Comparison of ENCODE assay signal across 9 mouse cellular contexts in the genomic region with DNA sequence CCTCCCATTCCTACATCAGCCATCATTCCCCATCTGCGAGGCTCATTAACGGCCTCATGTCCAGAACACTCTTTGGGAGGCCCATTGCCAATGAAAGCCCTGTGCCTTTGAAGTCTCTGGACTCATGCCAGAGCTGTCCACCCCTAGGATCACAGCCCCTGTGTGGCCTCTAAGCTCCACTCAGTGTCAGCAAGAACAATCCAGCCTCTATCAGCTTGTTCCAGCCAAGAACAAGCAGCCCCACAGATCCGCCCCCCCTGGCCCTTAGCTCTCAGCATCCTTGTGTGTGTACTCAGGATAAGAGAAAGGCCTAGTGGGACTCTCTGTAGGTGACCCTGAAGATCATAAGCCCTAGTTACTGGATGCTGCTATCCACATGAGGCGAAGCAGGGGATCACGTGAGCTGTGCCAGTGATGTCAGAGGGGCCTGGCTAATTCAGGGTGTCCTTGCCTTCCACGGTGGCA.
DNase-seq lines count a peak whose midpoint lies in the region; ATAC-seq and TF ChIP-seq lines count a peak whose summit lies in the region.
"Had no signal": no experiment of that assay in that cellular context is flagged by ENCODE, and none has a peak within 500 bp of the region (broad histone marks: within the 10 kb centered on the region; RNA-seq: fewer than 3 reads in every experiment).

No protein-coding gene starts in this region.

- no peak overlapping the region for H3K27ac ChIP-seq in kidney, postnatal 0 days
- H3K27ac ChIP-seq in forebrain, postnatal 0 days (ENCODE audit: low read depth, low read length) = no peak overlapping the region
- no peak overlapping the region for H3K27ac ChIP-seq in hindbrain, embryonic 15.5 days (replicated peaks)
- H3K27ac ChIP-seq in neural tube, embryonic 14.5 days (ENCODE audit: low read depth, low read length) = no peak overlapping the region
- H3K27ac ChIP-seq: embryonic facial prominence, embryonic 13.5 days had no signal

- WGBS in kidney, postnatal 0 days = 43% methylated on average over 6 of the region's 6 CpGs
- WGBS in forebrain, postnatal 0 days = 17% methylated on average over 6 of the region's 6 CpGs
- 46% methylated on average over 6 of the region's 6 CpGs for WGBS in hindbrain, embryonic 15.5 days
- 45% methylated on average over 6 of the region's 6 CpGs for WGBS in neural tube, embryonic 14.5 days

- peak; percentile 33 for DNase-seq in kidney, postnatal 0 days (ENCODE audit: low spot score)
- no peak for DNase-seq in kidney, adult 11 months
- peak; percentile 53 for DNase-seq in forebrain, postnatal 0 days
- no peak for DNase-seq in thymus, postnatal 4 days
- no peak for DNase-seq in left cerebral cortex, postnatal 36 days (ENCODE audit: low spot score in 2 of 2)
- DNase-seq in B cell, adult 2 months = no peak

- no peaks in the 10 kb centered on the region for H3K9me3 ChIP-seq in kidney, postnatal 0 days (replicated peaks; ENCODE audit: low read length)
- H3K9me3 ChIP-seq in forebrain, postnatal 0 days (ENCODE audit: low read length) = no peaks in the 10 kb centered on the region
- H3K9me3 ChIP-seq in hindbrain, embryonic 15.5 days = no peaks in the 10 kb centered on the region
- H3K9me3 ChIP-seq in neural tube, embryonic 14.5 days (ENCODE audit: control insufficient read depth, low read length) = no peaks in the 10 kb centered on the region
- H3K9me3 ChIP-seq: embryonic facial prominence, embryonic 13.5 days had no signal

- intact Hi-C loops in left cerebral cortex, postnatal 36 days (cut with DNase I) = no loop called here

- TF ChIP-seq CTCF in kidney, postnatal 0 days (IDR thresholded peaks at IDR 0.05; ENCODE audit: low read depth) = no peak
- no peak for TF ChIP-seq CTCF in forebrain, postnatal 0 days (IDR thresholded peaks at IDR 0.05; ENCODE audit: low read depth)

- no peaks in the 10 kb centered on the region for H3K27me3 ChIP-seq in kidney, postnatal 0 days (ENCODE audit: insufficient read depth, low read length)
- no peaks in the 10 kb centered on the region for H3K27me3 ChIP-seq in forebrain, postnatal 0 days (ENCODE audit: insufficient read depth, low read length)
- no peaks in the 10 kb centered on the region for H3K27me3 ChIP-seq in hindbrain, embryonic 15.5 days
- no peaks in the 10 kb centered on the region for H3K27me3 ChIP-seq in neural tube, embryonic 14.5 days (ENCODE audit: control insufficient read depth, insufficient read depth, low read length)
- H3K27me3 ChIP-seq: embryonic facial prominence, embryonic 13.5 days had no signal

- H3K4me3 ChIP-seq in kidney, postnatal 0 days (replicated peaks; ENCODE audit: low read depth, low read length) = no peak overlapping the region
- no peak overlapping the region for H3K4me3 ChIP-seq in forebrain, postnatal 0 days (ENCODE audit: low read depth, low read length)
- H3K4me3 ChIP-seq in hindbrain, embryonic 15.5 days = no peak overlapping the region
- H3K4me3 ChIP-seq in neural tube, embryonic 14.5 days (ENCODE audit: low read depth, low read length) = no peak overlapping the region
- H3K4me3 ChIP-seq: embryonic facial prominence, embryonic 13.5 days had no signal

- peak overlapping the region; percentile 18; the same call in 1 of the 2 replicates for H3K9ac ChIP-seq in kidney, postnatal 0 days (ENCODE audit: low read depth, low read length)
- no peak overlapping the region for H3K9ac ChIP-seq in forebrain, postnatal 0 days
- H3K9ac ChIP-seq in hindbrain, embryonic 15.5 days = no peak overlapping the region
- no peak overlapping the region for H3K9ac ChIP-seq in neural tube, embryonic 14.5 days (replicated peaks; ENCODE audit: low read depth, low read length)
- H3K9ac ChIP-seq: embryonic facial prominence, embryonic 13.5 days had no signal

- H3K36me3 ChIP-seq in kidney, postnatal 0 days (ENCODE audit: insufficient read depth, low read length) = no peaks in the 10 kb centered on the region
- H3K36me3 ChIP-seq in forebrain, postnatal 0 days (ENCODE audit: insufficient read depth) = no peaks in the 10 kb centered on the region
- H3K36me3 ChIP-seq in hindbrain, embryonic 15.5 days = no peaks in the 10 kb centered on the region
- no peaks in the 10 kb centered on the region for H3K36me3 ChIP-seq in neural tube, embryonic 14.5 days (ENCODE audit: control insufficient read depth, insufficient read depth, low read length)
- H3K36me3 ChIP-seq: embryonic facial prominence, embryonic 13.5 days had no signal

- no peak overlapping the region for H3K4me2 ChIP-seq in kidney, postnatal 0 days (ENCODE audit: low read length)
- H3K4me2 ChIP-seq in forebrain, postnatal 0 days (ENCODE audit: low read depth) = no peak overlapping the region
- H3K4me2 ChIP-seq in hindbrain, embryonic 15.5 days = no peak overlapping the region
- no peak overlapping the region for H3K4me2 ChIP-seq in neural tube, embryonic 14.5 days (ENCODE audit: low read depth, low read length)
- H3K4me2 ChIP-seq: embryonic facial prominence, embryonic 13.5 days had no signal

- peaks cover 3% of the 10 kb centered on the region; the same call in 1 of the 2 replicates for H3K4me1 ChIP-seq in kidney, postnatal 0 days (replicated peaks; ENCODE audit: insufficient read depth, low read length)
- no peaks in the 10 kb centered on the region for H3K4me1 ChIP-seq in forebrain, postnatal 0 days (ENCODE audit: insufficient read depth)
- H3K4me1 ChIP-seq in hindbrain, embryonic 15.5 days (replicated peaks) = peaks cover 15% of the 10 kb centered on the region
- H3K4me1 ChIP-seq in neural tube, embryonic 14.5 days (ENCODE audit: control insufficient read depth, insufficient read depth, low read length) = no peaks in the 10 kb centered on the region
- H3K4me1 ChIP-seq: embryonic facial prominence, embryonic 13.5 days had no signal

- ATAC-seq in kidney, postnatal 0 days (replicated peaks; ENCODE audit: low FRiP score, low read depth) = no peak; the same call in 1 of the 2 replicates
- peak; percentile 87 for ATAC-seq in forebrain, postnatal 0 days
- ATAC-seq in hindbrain, embryonic 15.5 days (ENCODE audit: low FRiP score, low read depth) = peak; percentile 47; the same call in 1 of the 2 replicates
- ATAC-seq in neural tube, embryonic 14.5 days (ENCODE audit: low read depth) = peak; percentile 56; the same call in 1 of the 2 replicates

Comparison
In these comparisons a context has a peak if more than half of its experiments do, and no peak if none do; other contexts are left out.
1. DNase-seq: peak in kidney, postnatal 0 days (single experiment) and forebrain, postnatal 0 days (single experiment); none in kidney, adult 11 months (single experiment), thymus, postnatal 4 days (single experiment), left cerebral cortex, postnatal 36 days (0 of 2) and B cell, adult 2 months (0 of 2).